Mouse (Mus musculus) midbrain, embryonic 12.5 days (tissue): ENCODE measurements around the gene Nvl. TPM values are rescaled to one million over a fixed set of nuclear protein-coding genes. Genes with fewer than 3 reads are reported as not detected.

Experiments
- ATAC-seq: fragments of 200-750 bp; cut with Nextera tagmentation; 2 replicates; pipeline ENCODE4 v1.8.0; 2017; ENCODE audit warnings: low read depth, moderate TSS enrichment, moderate library complexity; ENCODE audit not compliant: low FRiP score
- H3K27ac ChIP-seq: fragments of 300-500 bp; sonication (generic); replicated peaks from 2 replicates; pipeline ENCODE4 v1.5.1; 2016; ENCODE audit warnings: mild to moderate bottlenecking
- H3K27me3 ChIP-seq: fragments of 300-500 bp; sonication (generic); 2 replicates; pipeline ENCODE4 v1.6.1; 2016; ENCODE audit warnings: mild to moderate bottlenecking
- H3K36me3 ChIP-seq: fragments of 300-500 bp; sonication (generic); 2 replicates; pipeline ENCODE4 v1.6.1; 2016
- H3K4me1 ChIP-seq: fragments of 300-500 bp; sonication (generic); 2 replicates; pipeline ENCODE4 v1.6.1; 2016
- H3K4me2 ChIP-seq: fragments of 300-500 bp; sonication (generic); replicated peaks from 2 replicates; pipeline ENCODE4 v1.6.1; 2016; ENCODE audit warnings: mild to moderate bottlenecking, moderate library complexity
- H3K4me3 ChIP-seq: fragments of 300-500 bp; sonication (generic); 2 replicates; pipeline ENCODE4 v1.5.1; 2016; ENCODE audit warnings: mild to moderate bottlenecking
- H3K9ac ChIP-seq: fragments of 300-500 bp; sonication (generic); replicated peaks from 2 replicates; pipeline ENCODE4 v1.6.1; 2016; ENCODE audit warnings: mild to moderate bottlenecking, moderate library complexity
- H3K9me3 ChIP-seq: fragments of 300-500 bp; sonication (generic); 2 replicates; pipeline ENCODE4 v1.6.1; 2016; ENCODE audit warnings: mild to moderate bottlenecking
- WGBS: fragments of 180-500 bp; shearing (Covaris S2); methylation state at CpG from one replicate; pipeline ENCODE4 v1.1.7; 2016; 5-methylcytosine and 5-hydroxymethylcytosine counted together
- polyA plus RNA-seq: library from polyadenylated mRNA; unstranded; fragments of >200 nt; fragmentation: Nextera tagmentation; extraction: Ambion mirVana; gene quantifications from 2 replicates; pipeline ENCODE4 v1.2.1, GENCODE M21; 2016

The Nvl gene
- polyA plus RNA-seq = 43.3 and 46.9 TPM in 2 replicates

DNA sequence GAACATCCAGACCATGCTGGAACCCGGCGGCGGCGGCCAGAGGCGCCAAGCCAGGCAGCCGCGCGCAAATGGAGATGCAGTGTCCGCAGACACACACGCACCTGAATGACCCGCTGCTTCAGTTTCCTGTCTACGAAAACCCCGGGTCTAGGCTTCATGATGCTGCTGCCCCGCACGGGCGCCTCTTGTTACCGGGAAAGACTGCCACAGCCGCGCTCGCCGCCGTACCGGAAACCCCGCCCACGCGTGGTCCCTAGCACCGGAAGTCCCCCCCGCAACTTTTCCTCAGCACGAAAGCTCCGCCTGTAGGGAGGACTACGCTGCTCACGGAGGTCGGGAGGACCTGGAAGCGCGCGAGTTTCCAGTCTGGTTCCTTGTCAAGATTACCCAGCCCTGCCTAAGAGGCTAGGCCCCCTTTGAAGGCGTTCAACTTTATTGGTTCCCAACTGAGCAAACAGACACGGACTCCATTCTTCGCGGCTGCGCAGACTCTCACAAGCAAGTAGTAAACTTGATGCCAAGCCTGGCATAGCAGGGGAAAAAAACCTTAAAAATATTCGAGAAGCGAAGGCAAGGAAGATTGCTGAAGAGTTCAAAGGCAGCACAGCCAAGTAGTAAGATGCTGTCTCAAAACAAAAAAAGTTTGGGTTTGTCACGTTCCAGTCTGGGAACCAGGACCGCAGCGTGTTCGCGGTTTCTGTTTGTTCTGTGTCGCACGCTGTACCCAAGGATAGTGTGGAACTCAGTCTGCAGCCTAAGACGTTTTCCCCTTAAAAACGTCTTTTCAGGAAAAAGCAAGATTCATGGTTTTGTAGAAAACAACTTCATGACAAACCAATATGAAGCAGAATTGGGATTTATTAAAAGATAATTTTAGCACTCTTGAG lies at the start of gene Nvl, which contains the start of gene Cnih4:
Gene Nvl (minus strand): TSS at position 255 of the 887 bp plus-strand sequence.
Gene Cnih4 (plus strand): TSS at position 744 of the 887 bp plus-strand sequence.
- peak within 1 kb of the TSS; percentile 75 for H3K27ac ChIP-seq
- under 1% methylated on average over 52 of the region's 52 CpGs for WGBS
- H3K9me3 ChIP-seq = no peaks in the 10 kb centered on the region
- H3K4me2 ChIP-seq = peak within 1 kb of the TSS; percentile 72
- peak within 1 kb of the TSS; percentile 73 for H3K9ac ChIP-seq
- peak; percentile 100 for ATAC-seq
- no peaks in the 10 kb centered on the region for H3K27me3 ChIP-seq
- peak within 1 kb of the TSS; percentile 83 for H3K4me3 ChIP-seq
- peaks cover 18% of the 10 kb centered on the region for H3K36me3 ChIP-seq
- H3K4me1 ChIP-seq = peaks cover 26% of the 10 kb centered on the region

DNA sequence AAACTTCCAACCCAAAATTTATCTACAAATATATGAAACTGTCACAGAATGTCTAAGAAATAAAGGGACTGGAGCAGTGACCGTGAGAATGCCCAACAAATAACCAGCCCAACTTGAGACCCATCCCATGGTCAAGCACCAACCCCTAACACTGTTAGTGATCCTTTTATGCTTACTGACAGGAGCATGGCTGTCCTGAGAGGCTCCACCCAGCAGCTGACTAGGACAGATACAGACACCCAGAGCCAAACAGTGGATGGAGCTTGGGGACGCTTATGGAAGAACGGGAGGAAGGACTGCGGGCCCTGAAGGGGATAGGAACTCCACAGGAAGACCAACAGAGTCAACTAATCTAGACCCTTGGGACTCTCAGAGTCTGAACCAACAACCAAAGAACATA lies 44.9 kb upstream of the Nvl start:
- Histone ChIP-seq H3K27me3 (no peaks in the 10 kb centered on the region), H3K9ac (no peak overlapping the region), H3K4me2 (no peak overlapping the region), H3K4me3 (no peak overlapping the region), H3K9me3 (no peaks in the 10 kb centered on the region), H3K4me1 (no peaks in the 10 kb centered on the region), H3K27ac (no peak overlapping the region), H3K36me3 (peaks cover 78% of the 10 kb centered on the region)
- WGBS = 96% methylated on average over 4 of the region's 4 CpGs
- ATAC-seq = no peak

DNA sequence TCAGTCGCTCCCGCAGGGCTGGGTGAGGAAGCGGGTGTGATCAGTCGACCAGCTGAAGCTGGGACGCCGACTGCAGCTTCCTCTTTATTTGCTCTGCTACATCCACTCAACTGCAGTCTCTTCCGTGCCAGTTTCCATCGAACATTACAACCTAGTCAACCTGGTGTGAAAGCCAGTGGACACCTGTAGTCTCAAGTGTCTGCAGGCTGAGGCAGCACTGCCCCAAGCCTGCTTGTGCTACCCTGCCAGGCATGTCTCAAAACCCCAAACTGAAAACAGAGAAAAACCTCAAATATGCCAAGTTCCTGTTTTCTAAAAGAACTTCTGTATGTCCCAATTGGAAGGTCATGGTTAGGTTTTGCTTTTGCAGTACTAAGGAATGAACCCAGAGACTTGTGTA lies 26.2 kb upstream of the Nvl start:
- H3K36me3 ChIP-seq = peaks cover 61% of the 10 kb centered on the region
- no peak overlapping the region for H3K27ac ChIP-seq
- no peaks in the 10 kb centered on the region for H3K9me3 ChIP-seq
- no peak overlapping the region for H3K4me2 ChIP-seq
- no peak for ATAC-seq
- H3K27me3 ChIP-seq = no peaks in the 10 kb centered on the region
- no peak overlapping the region for H3K4me3 ChIP-seq
- WGBS = 88% methylated on average over 8 of the region's 8 CpGs
- H3K4me1 ChIP-seq = no peaks in the 10 kb centered on the region
- no peak overlapping the region for H3K9ac ChIP-seq

DNA sequence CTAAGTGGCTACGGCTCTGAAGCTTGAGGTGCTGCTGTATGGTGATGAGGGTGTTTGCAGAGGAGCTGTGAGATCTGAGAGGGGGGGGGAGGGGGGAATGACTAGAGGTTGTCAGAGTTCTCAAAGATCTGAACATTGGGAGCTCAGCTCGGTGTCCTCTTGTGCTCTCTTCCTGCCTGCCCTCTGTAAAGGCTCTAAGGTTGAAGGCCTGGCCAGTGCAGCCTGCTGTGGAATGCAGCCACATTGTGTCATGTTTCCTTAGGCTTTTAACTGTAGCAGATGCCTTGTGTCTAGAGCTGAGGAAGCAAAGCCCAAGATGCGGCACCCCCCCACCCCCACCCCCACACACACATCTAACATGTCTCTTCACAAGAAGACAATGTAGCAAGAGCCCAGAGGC lies 24.4 kb upstream of the Nvl start:
- WGBS = 85% methylated on average over 3 of the region's 3 CpGs
- Histone ChIP-seq H3K27me3 (no peaks in the 10 kb centered on the region), H3K36me3 (peaks cover 70% of the 10 kb centered on the region), H3K9me3 (no peaks in the 10 kb centered on the region), H3K4me1 (no peaks in the 10 kb centered on the region), H3K4me3 (no peak overlapping the region), H3K4me2 (no peak overlapping the region), H3K27ac (no peak overlapping the region), H3K9ac (no peak overlapping the region)
- ATAC-seq = no peak

DNA sequence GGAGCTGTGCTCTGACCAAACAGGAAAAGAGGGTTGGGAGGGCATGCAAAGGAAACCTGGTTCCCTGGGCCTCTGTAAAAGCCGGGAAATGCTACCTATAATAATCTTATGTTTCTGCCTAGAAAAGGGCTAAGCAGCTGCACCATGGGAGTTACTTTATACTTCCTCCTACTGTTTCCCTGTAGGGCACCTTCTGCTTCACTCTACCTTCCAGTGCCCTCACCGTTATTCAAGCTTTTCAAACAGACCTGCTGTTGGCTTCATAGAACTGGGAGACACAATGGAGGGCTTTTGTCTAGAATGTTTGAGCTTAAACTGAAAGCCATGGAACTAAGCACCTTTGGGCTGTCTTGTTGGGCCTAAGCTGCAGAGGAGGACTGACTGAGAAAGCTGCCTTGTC lies 23.8 kb upstream of the Nvl start:
- no peak for ATAC-seq
- Histone ChIP-seq H3K9me3 (no peaks in the 10 kb centered on the region), H3K27ac (no peak overlapping the region), H3K4me2 (no peak overlapping the region), H3K27me3 (no peaks in the 10 kb centered on the region), H3K9ac (no peak overlapping the region), H3K4me3 (no peak overlapping the region), H3K4me1 (no peaks in the 10 kb centered on the region), H3K36me3 (peaks cover 75% of the 10 kb centered on the region)
- WGBS = 85% methylated on average over 2 of the region's 2 CpGs

DNA sequence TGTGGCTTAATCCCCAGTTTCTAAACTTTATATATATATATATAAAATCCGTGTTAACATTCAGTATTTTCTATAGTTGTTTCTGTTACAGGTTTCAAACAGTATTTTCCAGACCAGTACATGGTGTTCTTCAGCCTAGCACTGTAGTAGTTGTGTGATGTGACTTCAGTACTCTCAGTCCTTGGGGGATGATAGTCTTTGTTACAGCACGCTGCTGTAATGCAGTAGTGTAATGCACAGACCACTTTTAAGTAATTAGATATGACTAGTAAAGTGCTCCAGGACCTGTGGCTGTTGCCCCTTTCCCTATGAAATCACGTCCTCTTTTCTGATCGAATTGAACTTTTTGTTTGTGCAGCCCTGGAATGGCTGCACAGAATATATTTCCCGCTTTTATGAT lies 7.5 kb upstream of the Nvl start:
- no peaks in the 10 kb centered on the region for H3K27me3 ChIP-seq
- H3K9me3 ChIP-seq = no peaks in the 10 kb centered on the region
- H3K4me2 ChIP-seq = peak overlapping the region; percentile 74
- 42% methylated on average over 5 of the region's 5 CpGs for WGBS
- H3K4me3 ChIP-seq = peak overlapping the region; percentile 92
- no peak for ATAC-seq
- peak overlapping the region; percentile 96 for H3K9ac ChIP-seq
- H3K36me3 ChIP-seq = peaks cover 21% of the 10 kb centered on the region
- H3K4me1 ChIP-seq = peaks cover 19% of the 10 kb centered on the region
- H3K27ac ChIP-seq = no peak overlapping the region

DNA sequence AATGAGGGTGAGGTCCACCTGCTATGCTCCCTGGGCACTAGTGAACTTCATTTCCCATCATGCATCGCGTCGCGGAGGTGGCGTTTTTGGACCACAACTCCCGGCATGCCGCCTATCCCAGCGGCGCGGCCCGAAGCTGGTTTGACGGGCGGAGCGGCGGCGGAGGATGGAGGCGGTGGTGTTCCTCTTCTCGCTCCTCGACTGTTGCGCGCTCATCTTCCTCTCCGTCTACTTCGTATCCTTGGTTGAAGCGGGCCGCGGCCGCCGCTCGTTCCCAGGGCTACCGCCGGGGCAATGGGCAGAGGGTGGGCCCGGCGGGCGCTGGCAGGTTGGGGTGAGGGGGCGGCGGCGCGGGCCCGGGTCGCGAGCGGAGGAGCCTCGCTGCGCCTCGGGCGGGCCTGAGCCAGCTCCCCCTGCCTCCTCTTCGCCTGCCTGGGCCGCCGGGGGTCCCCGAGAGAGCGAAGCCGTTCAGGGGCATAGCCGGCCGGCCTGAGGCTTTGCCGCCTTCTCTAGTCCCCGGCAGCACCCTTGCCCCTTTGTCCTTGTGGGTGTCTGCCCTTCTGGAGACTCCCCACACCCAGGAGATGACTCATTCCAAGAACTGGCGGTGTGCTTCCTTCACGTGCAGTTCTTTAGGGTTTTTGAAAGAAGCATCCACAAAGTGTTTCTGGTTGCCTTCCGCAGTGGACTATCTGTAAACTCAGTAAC lies 7.0 kb upstream of the Nvl start:
- no peaks in the 10 kb centered on the region for H3K9me3 ChIP-seq
- peaks cover 19% of the 10 kb centered on the region for H3K36me3 ChIP-seq
- peak overlapping the region; percentile 91 for H3K27ac ChIP-seq
- no peaks in the 10 kb centered on the region for H3K27me3 ChIP-seq
- peak overlapping the region; percentile 92 for H3K4me3 ChIP-seq
- peak overlapping the region; percentile 74 for H3K4me2 ChIP-seq
- ATAC-seq = peak; percentile 91
- peaks cover 20% of the 10 kb centered on the region for H3K4me1 ChIP-seq
- H3K9ac ChIP-seq = peak overlapping the region; percentile 96
- under 1% methylated on average over 59 of the region's 59 CpGs for WGBS

DNA sequence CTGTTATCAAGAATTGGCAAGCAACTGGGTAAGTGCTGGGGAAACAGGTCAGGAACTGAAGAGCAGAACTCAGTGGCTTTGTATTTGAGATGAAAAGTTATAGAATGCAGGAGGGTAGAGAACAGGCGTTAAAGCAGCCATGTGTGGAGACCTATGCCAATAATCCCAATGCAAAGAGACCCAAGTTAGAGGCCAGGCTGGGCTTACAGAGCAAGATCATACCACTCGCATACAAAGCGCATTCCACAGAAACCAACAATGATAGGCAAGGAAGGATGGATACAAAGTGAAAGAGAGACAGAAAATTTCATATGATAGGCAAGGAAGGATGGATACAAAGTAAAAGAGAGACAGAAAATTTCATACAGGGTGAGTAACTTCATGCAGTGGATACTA lies 6.4 kb upstream of the Nvl start:
- whole genome bisulfite sequencing = 63% methylated on average over 3 of the region's 3 CpGs
- Histone ChIP-seq H3K27me3 (no peaks in the 10 kb centered on the region), H3K9ac (no peak overlapping the region), H3K4me1 (peaks cover 24% of the 10 kb centered on the region), H3K36me3 (peaks cover 13% of the 10 kb centered on the region), H3K9me3 (no peaks in the 10 kb centered on the region), H3K27ac (no peak overlapping the region), H3K4me3 (peak overlapping the region; percentile 92; the same call in 1 of the 2 replicates), H3K4me2 (no peak overlapping the region)
- peak; percentile 53 for ATAC-seq

DNA sequence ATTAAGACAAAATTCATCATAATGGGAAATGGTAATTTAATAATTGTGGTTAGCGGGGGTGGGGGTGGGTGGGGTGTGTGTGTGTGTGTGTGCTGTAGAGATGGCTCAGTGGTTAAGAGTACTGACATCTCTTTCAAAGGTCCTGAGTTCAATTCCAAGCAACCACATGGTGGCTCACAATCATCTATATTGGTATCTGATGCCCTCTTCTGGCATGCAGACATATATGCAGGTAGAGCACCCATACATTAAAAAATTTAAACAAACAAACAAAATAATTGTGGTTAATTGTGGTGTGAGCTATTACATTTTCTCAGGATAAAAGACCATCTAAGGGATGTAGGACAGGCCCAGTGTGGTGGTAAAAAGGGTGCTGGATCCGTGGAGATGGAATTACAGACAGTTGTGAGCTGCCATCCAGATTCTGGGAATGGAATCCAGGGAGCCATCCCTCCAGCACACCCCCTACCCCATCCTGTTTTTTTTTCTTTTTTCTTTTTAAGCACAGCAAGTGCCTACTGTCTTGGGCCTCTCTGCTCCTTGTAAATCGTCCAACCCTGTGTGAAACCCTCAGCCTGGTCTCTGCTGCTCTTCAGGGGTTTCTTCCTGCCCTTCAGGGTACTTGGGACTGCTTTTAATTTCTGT lies 5.5 kb upstream of the Nvl start:
- no peaks in the 10 kb centered on the region for H3K27me3 ChIP-seq
- no peaks in the 10 kb centered on the region for H3K9me3 ChIP-seq
- no peak overlapping the region for H3K4me2 ChIP-seq
- peaks cover 5% of the 10 kb centered on the region for H3K36me3 ChIP-seq
- no peak overlapping the region for H3K27ac ChIP-seq
- peaks cover 32% of the 10 kb centered on the region for H3K4me1 ChIP-seq
- ATAC-seq = no peak
- 86% methylated on average over 3 of the region's 3 CpGs for WGBS
- no peak overlapping the region for H3K4me3 ChIP-seq
- no peak overlapping the region for H3K9ac ChIP-seq

DNA sequence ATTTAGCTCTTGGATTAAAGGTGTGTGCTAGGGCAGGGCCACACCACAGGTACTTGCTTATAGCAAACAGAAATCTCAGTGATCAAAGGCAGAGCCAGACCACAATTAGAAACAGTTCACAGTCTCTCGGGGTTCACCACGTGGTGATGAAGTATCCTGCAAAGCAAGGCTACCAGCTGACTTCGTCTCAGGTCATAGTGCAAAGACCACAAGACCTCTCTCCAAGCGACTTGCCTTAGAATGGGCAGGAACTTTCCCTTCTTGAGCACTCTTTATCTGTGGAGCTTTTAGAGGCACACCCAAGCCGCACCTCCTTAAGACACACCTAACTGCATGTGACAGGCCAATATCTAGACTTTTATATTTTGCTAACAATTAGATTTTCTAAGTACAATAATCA lies 4.5 kb upstream of the Nvl start:
- Histone ChIP-seq H3K4me2 (no peak overlapping the region), H3K4me3 (no peak overlapping the region), H3K9ac (no peak overlapping the region), H3K36me3 (no peaks in the 10 kb centered on the region), H3K27ac (no peak overlapping the region), H3K27me3 (no peaks in the 10 kb centered on the region), H3K9me3 (no peaks in the 10 kb centered on the region), H3K4me1 (peaks cover 32% of the 10 kb centered on the region)
- 70% methylated on average over 5 of the region's 5 CpGs for WGBS
- ATAC-seq = no peak

DNA sequence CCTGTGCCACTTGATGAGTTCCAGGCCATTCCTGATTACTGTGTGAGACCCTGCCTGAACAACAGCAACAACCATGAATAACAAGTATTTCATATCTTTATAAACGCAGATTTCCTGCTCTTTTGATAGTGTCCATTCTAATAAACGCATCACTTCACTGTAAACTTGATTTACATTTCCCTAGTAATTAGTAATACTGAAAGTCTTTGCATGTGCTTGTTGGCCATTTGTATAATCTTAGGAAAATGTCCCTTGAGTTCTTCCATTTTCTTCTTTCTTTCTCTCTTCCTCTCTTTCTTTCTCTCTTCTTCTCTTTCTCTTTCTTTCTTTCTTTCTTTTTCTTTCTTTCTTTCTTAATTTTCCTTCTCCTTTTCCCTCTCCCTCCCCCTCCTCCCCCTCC lies 2.2 kb upstream of the Nvl start:
- H3K36me3 ChIP-seq = no peaks in the 10 kb centered on the region
- ATAC-seq = no peak
- peak overlapping the region; percentile 16; the same call in 1 of the 2 replicates for H3K9ac ChIP-seq
- no peak overlapping the region for H3K4me2 ChIP-seq
- no peaks in the 10 kb centered on the region for H3K27me3 ChIP-seq
- WGBS = 93% methylated on average over 2 of the region's 2 CpGs
- H3K4me1 ChIP-seq = peaks cover 26% of the 10 kb centered on the region
- H3K4me3 ChIP-seq = no peak overlapping the region
- H3K9me3 ChIP-seq = no peaks in the 10 kb centered on the region
- H3K27ac ChIP-seq = no peak overlapping the region

DNA sequence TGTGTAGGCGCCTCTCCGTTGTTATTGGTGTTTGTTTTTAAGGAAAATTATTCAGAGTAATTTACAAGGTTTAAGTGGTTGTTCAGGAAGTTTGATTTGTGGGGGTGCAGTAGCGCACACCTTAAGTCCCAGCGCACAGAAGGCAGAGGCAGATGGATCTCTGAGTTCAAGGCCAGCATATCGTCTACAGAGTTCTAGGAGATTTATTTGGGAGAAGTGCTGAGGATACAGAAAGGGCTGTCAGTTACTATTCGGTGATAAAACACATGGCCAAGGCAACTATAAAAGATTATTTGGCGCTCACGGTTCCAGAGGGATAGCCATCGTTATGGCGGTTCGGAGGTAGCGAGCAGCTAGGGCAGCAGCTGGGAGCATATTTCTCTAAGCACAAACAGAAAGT lies 962 bp upstream of the Nvl start:
- no peak for ATAC-seq
- H3K27me3 ChIP-seq = no peaks in the 10 kb centered on the region
- peak overlapping the region; percentile 72 for H3K4me2 ChIP-seq
- peak overlapping the region; percentile 73 for H3K9ac ChIP-seq
- 22% methylated on average over 12 of the region's 12 CpGs for WGBS
- 0 out of 2 replicates have a peak overlapping the region, but pooled peaks have one; percentile 75 for H3K27ac ChIP-seq
- H3K4me3 ChIP-seq = peak overlapping the region; percentile 83
- H3K9me3 ChIP-seq = no peaks in the 10 kb centered on the region
- H3K36me3 ChIP-seq = peaks cover 12% of the 10 kb centered on the region
- peaks cover 26% of the 10 kb centered on the region for H3K4me1 ChIP-seq
